Mouse (Mus musculus): ENCODE measurements around the gene Lactb.

- no peak for TF ChIP-seq CTCF (IDR thresholded peaks at IDR 0.05; ENCODE audit: low read depth)
- TF ChIP-seq EP300 (IDR thresholded peaks at IDR 0.05; ENCODE audit: low read depth) = no peak
Observed at GRCm38 (mm10) chr9:67008781-67009180, 33.5 kb upstream of the Lactb start.
